Mouse (Mus musculus) embryonic facial prominence, embryonic 15.5 days (tissue): ENCODE data around the gene Zfp512b. TPM values are rescaled to one million over a fixed set of nuclear protein-coding genes. Genes with fewer than 3 reads are reported as not detected.

Experiments used
- ATAC-seq: fragments of 200-750 bp; cut with Nextera tagmentation; 2 replicates; pipeline ENCODE4 v1.8.0; 2017; ENCODE audit warnings: low read depth, moderate TSS enrichment; ENCODE audit not compliant: insufficient number of reproducible peaks, low FRiP score, low TSS enrichment
- H3K27ac ChIP-seq: fragments of 300-500 bp; sonication (generic); replicated peaks from 2 replicates; pipeline ENCODE4 v1.5.1; 2015; ENCODE audit warnings: mild to moderate bottlenecking, inconsistent platforms
- H3K27me3 ChIP-seq: fragments of 300-500 bp; sonication (generic); 2 replicates; pipeline ENCODE4 v1.6.1; 2015; ENCODE audit warnings: inconsistent platforms
- H3K36me3 ChIP-seq: fragments of 300-500 bp; sonication (generic); 2 replicates; pipeline ENCODE4 v1.6.1; 2015; ENCODE audit warnings: mild to moderate bottlenecking, inconsistent platforms
- H3K4me1 ChIP-seq: fragments of 300-500 bp; sonication (generic); 2 replicates; pipeline ENCODE4 v1.6.1; 2015; ENCODE audit warnings: inconsistent platforms
- H3K4me2 ChIP-seq: fragments of 300-500 bp; sonication (generic); replicated peaks from 2 replicates; pipeline ENCODE4 v1.6.1; 2015; ENCODE audit warnings: mild to moderate bottlenecking, inconsistent platforms
- H3K4me3 ChIP-seq: fragments of 300-500 bp; sonication (generic); replicated peaks from 2 replicates; pipeline ENCODE4 v1.5.1; 2015; ENCODE audit warnings: mild to moderate bottlenecking, inconsistent platforms
- H3K9ac ChIP-seq: fragments of 300-500 bp; sonication (generic); 2 replicates; pipeline ENCODE4 v1.6.1; 2015; ENCODE audit warnings: inconsistent platforms
- H3K9me3 ChIP-seq: fragments of 300-500 bp; sonication (generic); replicated peaks from 2 replicates; pipeline ENCODE4 v1.6.1; 2016; ENCODE audit warnings: inconsistent platforms
- WGBS: fragments of 180-500 bp; shearing (Covaris S2); methylation state at CpG from one replicate; pipeline ENCODE4 v1.1.7; 2015; 5-methylcytosine and 5-hydroxymethylcytosine counted together
- microRNA-seq: library from miRNA; unstranded; fragments of <30 nt; microRNA quantifications from one replicate; pipeline ENCODE4, GENCODE M21; 2016; ENCODE audit warnings: borderline number of aligned reads
- polyA plus RNA-seq: library from polyadenylated mRNA; unstranded; fragments of >200 nt; fragmentation: Nextera tagmentation; extraction: Ambion mirVana; gene quantifications from 2 replicates; pipeline ENCODE4 v1.2.1, GENCODE M21; 2015

Zfp512b gene
- polyA plus RNA-seq, 1 experiment from 2014 or later, result 74.8 TPM

GRCm38 (mm10) chr2:181537444-181538047 lies 55.1 kb downstream of the Zfp512b start:
- peak; percentile 84 for ATAC-seq
- 80% methylated on average over 2 of the region's 2 CpGs for WGBS
- no peak overlapping the region for H3K9ac ChIP-seq
- H3K36me3 ChIP-seq, result peaks cover under 1% of the 10 kb centered on the region; the same call in 1 of the 2 replicates
- no peaks in the 10 kb centered on the region for H3K27me3 ChIP-seq
- H3K9me3 ChIP-seq, result no peaks in the 10 kb centered on the region
- no peak overlapping the region for H3K4me2 ChIP-seq
- no peak overlapping the region for H3K4me3 ChIP-seq
- 0 out of 2 replicates have a peak, but pooled peaks cover 6% of the 10 kb centered on the region for H3K4me1 ChIP-seq
- 0 out of 2 replicates have a peak overlapping the region, but pooled peaks have one; percentile 44 for H3K27ac ChIP-seq

- Histone ChIP-seq H3K36me3 (peaks cover 10% of the 10 kb centered on the region), H3K27me3 (no peaks in the 10 kb centered on the region), H3K9ac (no peak overlapping the region), H3K4me1 (0 out of 2 replicates have a peak, but pooled peaks cover 6% of the 10 kb centered on the region), H3K4me3 (no peak overlapping the region), H3K4me2 (no peak overlapping the region), H3K9me3 (0 out of 2 replicates have a peak, but pooled peaks cover 6% of the 10 kb centered on the region), H3K27ac (no peak overlapping the region)
- 82% methylated on average over 2 of the region's 2 CpGs for WGBS
- no peak for ATAC-seq
Measured at GRCm38 (mm10) chr2:181536410-181536809, 56.2 kb downstream of the Zfp512b start.

GRCm38 (mm10) chr2:181532589-181532988 lies 60.0 kb downstream of the Zfp512b start:
- no peak overlapping the region for H3K4me2 ChIP-seq
- H3K4me1 ChIP-seq, result 0 out of 2 replicates have a peak, but pooled peaks cover 2% of the 10 kb centered on the region
- ATAC-seq, result no peak
- no peaks in the 10 kb centered on the region for H3K27me3 ChIP-seq
- H3K4me3 ChIP-seq, result no peak overlapping the region
- H3K9me3 ChIP-seq, result peaks cover 11% of the 10 kb centered on the region; the same call in 1 of the 2 replicates
- no peak overlapping the region for H3K27ac ChIP-seq
- H3K36me3 ChIP-seq, result peaks cover 32% of the 10 kb centered on the region
- 94% methylated on average over 3 of the region's 3 CpGs for WGBS
- no peak overlapping the region for H3K9ac ChIP-seq

Small RNAs within 50 kb of the gene (microRNA-seq; reads per million reads assigned to microRNA genes)
- gene Mir7006, result not detected

Other genes starting within 250 kb of the Zfp512b start
- 43.2 and 44.3 TPM in 2 replicates for gene Zgpat, start 227.9 kb downstream of the Zfp512b start, polyA plus RNA-seq
- 65.2 and 65.3 TPM in 2 replicates for gene Arfrp1, start 227.4 kb downstream of the Zfp512b start, polyA plus RNA-seq
- 23.6 and 24.7 TPM in 2 replicates for gene Lime1, start 212.7 kb downstream of the Zfp512b start, polyA plus RNA-seq
- 4.0 and 4.6 TPM in 2 replicates for gene Zbtb46, start 133.4 kb downstream of the Zfp512b start, polyA plus RNA-seq
- gene Abhd16b, start 99.6 kb downstream of the Zfp512b start, polyA plus RNA-seq, result 0.18 and 0.24 TPM in 2 replicates
- gene Tpd52l2, start 95.7 kb downstream of the Zfp512b start, polyA plus RNA-seq, result 166 and 173 TPM in 2 replicates
- 87.7 and 92.0 TPM in 2 replicates for gene Dnajc5, start 72.3 kb downstream of the Zfp512b start, polyA plus RNA-seq
- 50.7 and 55.7 TPM in 2 replicates for gene Uckl1, start 7.9 kb downstream of the Zfp512b start, polyA plus RNA-seq
- 60.4 and 63.6 TPM in 2 replicates for gene Prpf6, start 935 bp downstream of the Zfp512b start, polyA plus RNA-seq
- gene Samd10, start 6.4 kb upstream of the Zfp512b start, polyA plus RNA-seq, result 13.3 and 15.6 TPM in 2 replicates
- gene Gm29797, start 64.2 kb upstream of the Zfp512b start, polyA plus RNA-seq, result 0.24 and 0.31 TPM in 2 replicates
- gene Sox18, start 78.8 kb upstream of the Zfp512b start, polyA plus RNA-seq, result 65.1 and 75.3 TPM in 2 replicates
- gene Tcea2, start 87.5 kb upstream of the Zfp512b start, polyA plus RNA-seq, result 24.0 and 25.7 TPM in 2 replicates
- 72.2 and 79.7 TPM in 2 replicates for gene Rgs19, start 101.2 kb upstream of the Zfp512b start, polyA plus RNA-seq
- not detected in 2 replicates for gene Lkaaear1, start 105.6 kb upstream of the Zfp512b start, polyA plus RNA-seq
- 0.18 and 0.84 TPM in 2 replicates for gene Oprl1, start 122.2 kb upstream of the Zfp512b start, polyA plus RNA-seq
- gene Myt1, start 170.5 kb upstream of the Zfp512b start, polyA plus RNA-seq, result 0.58 and 0.92 TPM in 2 replicates
- gene Pcmtd2, start 245.1 kb upstream of the Zfp512b start, polyA plus RNA-seq, result 34.8 and 36.8 TPM in 2 replicates